Mouse (Mus musculus) bone marrow macrophage, adult 2 months (primary cell): ENCODE measurements around the gene Mei1. TPM values are rescaled to one million over a fixed set of nuclear protein-coding genes. Genes with fewer than 3 reads are reported as not detected.

Experiments
- H3K27ac ChIP-seq: 2 replicates; pipeline ENCODE4 v1.5.1; 2012; ENCODE audit warnings: low read depth, low read length; ENCODE audit not compliant: insufficient read depth
- H3K4me1 ChIP-seq: 2 replicates; pipeline ENCODE4 v1.6.1; 2012; ENCODE audit warnings: low read length; ENCODE audit not compliant: control insufficient read depth, insufficient read depth
- H3K4me3 ChIP-seq: 2 replicates; pipeline ENCODE4 v1.5.1; 2012; ENCODE audit warnings: mild to moderate bottlenecking, low read length, moderate library complexity; ENCODE audit not compliant: insufficient read depth
- CTCF ChIP-seq: IDR thresholded peaks from 2 replicates; pipeline ENCODE4 v1.5.1; 2012; ENCODE audit warnings: low read depth, mild to moderate bottlenecking, low read length, moderate library complexity
- POLR2A ChIP-seq: IDR thresholded peaks from 2 replicates; pipeline ENCODE4 v1.6.1; 2012; ENCODE audit warnings: mild to moderate bottlenecking, low read depth, low read length, borderline replicate concordance
- polyA plus RNA-seq: library from polyadenylated mRNA; stranded (reverse); fragments of >200 nt; gene quantifications from 2 replicates; pipeline ENCODE4 v1.2.4, GENCODE M21; 2012; ENCODE audit not compliant: missing spikeins, insufficient read depth, insufficient read length

Mei1 gene
- polyA plus RNA-seq, 1 experiment = not detected

- peak overlapping the region; percentile 85 for H3K4me3 ChIP-seq
- H3K27ac ChIP-seq = no peak overlapping the region; the same call in 1 of the 2 replicates
- H3K4me1 ChIP-seq = peaks cover 19% of the 10 kb centered on the region
- TF ChIP-seq CTCF = no peak
- TF ChIP-seq POLR2A = no peak
Observed at GRCm38 (mm10) chr15:82128398-82128797, 58.6 kb downstream of the Mei1 start.

GRCm38 (mm10) chr15:82130599-82130998 lies 60.8 kb downstream of the Mei1 start:
- Histone ChIP-seq H3K4me1 (peaks cover 15% of the 10 kb centered on the region), H3K27ac (no peak overlapping the region), H3K4me3 (no peak overlapping the region)
- TF ChIP-seq CTCF = no peak
- TF ChIP-seq POLR2A = no peak

GRCm38 (mm10) chr15:82135372-82135771 lies 65.6 kb downstream of the Mei1 start:
- H3K4me1 ChIP-seq = no peaks in the 10 kb centered on the region
- TF ChIP-seq POLR2A (no peak), CTCF (no peak)
- no peak overlapping the region for H3K4me3 ChIP-seq
- H3K27ac ChIP-seq = no peak overlapping the region

GRCm38 (mm10) chr15:82138565-82138964 lies 68.8 kb downstream of the Mei1 start:
- peak; percentile 65; the same call in 1 of the 2 replicates for TF ChIP-seq CTCF
- no peak for TF ChIP-seq POLR2A
- H3K27ac ChIP-seq = no peak overlapping the region
- no peaks in the 10 kb centered on the region for H3K4me1 ChIP-seq
- H3K4me3 ChIP-seq = no peak overlapping the region

- H3K4me3 ChIP-seq = no peak overlapping the region
Observed at GRCm38 (mm10) chr15:82139196-82139595, 69.4 kb downstream of the Mei1 start.

GRCm38 (mm10) chr15:82140355-82140754 lies 70.6 kb downstream of the Mei1 start:
- no peak overlapping the region for H3K4me3 ChIP-seq
- H3K27ac ChIP-seq = no peak overlapping the region
- TF ChIP-seq CTCF = no peak
- no peak for TF ChIP-seq POLR2A
- peaks cover 3% of the 10 kb centered on the region; the same call in 1 of the 2 replicates for H3K4me1 ChIP-seq

More at GRCm38 (mm10) chr15:82139196-82139595, 69.4 kb downstream of the Mei1 start:
- no peak for TF ChIP-seq POLR2A
- peak; percentile 38; the same call in 1 of the 2 replicates for TF ChIP-seq CTCF
- Histone ChIP-seq H3K27ac (no peak overlapping the region), H3K4me1 (no peaks in the 10 kb centered on the region)

GRCm38 (mm10) chr15:82144157-82144556 lies 74.4 kb downstream of the Mei1 start:
- H3K27ac ChIP-seq = no peak overlapping the region
- H3K4me1 ChIP-seq = peaks cover 19% of the 10 kb centered on the region

GRCm38 (mm10) chr15:82145408-82145807 lies 75.6 kb downstream of the Mei1 start:
- H3K27ac ChIP-seq = peak overlapping the region; percentile 89
- H3K4me1 ChIP-seq = peaks cover 23% of the 10 kb centered on the region
- no peak for TF ChIP-seq POLR2A
- TF ChIP-seq CTCF = no peak
- no peak overlapping the region for H3K4me3 ChIP-seq

More at GRCm38 (mm10) chr15:82144157-82144556, 74.4 kb downstream of the Mei1 start:
- H3K4me3 ChIP-seq = no peak overlapping the region
- TF ChIP-seq POLR2A (no peak), CTCF (no peak)

GRCm38 (mm10) chr15:82145851-82146769 lies 76.3 kb downstream of the Mei1 start:
- peak overlapping the region; percentile 34 for H3K4me3 ChIP-seq
- H3K4me1 ChIP-seq = peaks cover 23% of the 10 kb centered on the region
- TF ChIP-seq POLR2A = no peak
- TF ChIP-seq CTCF = no peak
- peak overlapping the region; percentile 89 for H3K27ac ChIP-seq

GRCm38 (mm10) chr15:82146770-82147610 lies 77.2 kb downstream of the Mei1 start, which contains the start of gene Srebf2:
Srebf2 (plus strand) TSS chr15:82147181.
- TF ChIP-seq POLR2A (peak; percentile 25; the same call in 1 of the 2 replicates), CTCF (no peak)
- peak within 1 kb of the TSS; percentile 95 for H3K4me3 ChIP-seq
- peaks cover 30% of the 10 kb centered on the region for H3K4me1 ChIP-seq

More at GRCm38 (mm10) chr15:82146770-82147610, 77.2 kb downstream of the Mei1 start, which contains the start of gene Srebf2:
- peak within 1 kb of the TSS; percentile 89 for H3K27ac ChIP-seq
